Mouse (Mus musculus) C2C12 (cell line): Measurements from ENCODE around the gene Serpinf1. TPM values are rescaled to one million over a fixed set of nuclear protein-coding genes. Genes with fewer than 3 reads are reported as not detected.

Experiments
- H3K27me3 ChIP-seq: one replicate; pipeline ENCODE4 v1.6.1; 2011; ENCODE audit not compliant: control insufficient read depth, insufficient read depth, insufficient read length
- H3K36me3 ChIP-seq: one replicate; pipeline ENCODE4 v1.6.1; 2011; ENCODE audit not compliant: control insufficient read depth, insufficient read depth
- H3K4me3 ChIP-seq: one replicate; pipeline ENCODE4 v1.5.1; 2011; ENCODE audit warnings: mild to moderate bottlenecking, control low read depth; ENCODE audit not compliant: poor library complexity, insufficient read depth, severe bottlenecking
- H3K79me2 ChIP-seq: one replicate; pipeline ENCODE4 v1.6.1; 2011; ENCODE audit not compliant: control insufficient read depth, insufficient read depth
- H3K79me3 ChIP-seq: one replicate; pipeline ENCODE4 v1.6.1; 2011; ENCODE audit warnings: low read depth, control low read depth
- H3ac ChIP-seq: one replicate; pipeline ENCODE3; 2011; ENCODE audit warnings: low read depth; ENCODE audit not compliant: control insufficient read depth, insufficient read length
- CEBPB ChIP-seq: IDR thresholded peaks from one replicate; pipeline ENCODE4 v1.6.1; 2011; ENCODE audit warnings: low read depth, mild to moderate bottlenecking, control low read depth, moderate library complexity
- CTCF ChIP-seq: IDR thresholded peaks from one replicate; pipeline ENCODE4 v1.5.1; 2011; ENCODE audit not compliant: control insufficient read depth, insufficient read depth, insufficient read length
- FOSL1 ChIP-seq: IDR thresholded peaks from one replicate; pipeline ENCODE4 v1.8.0; 2011; ENCODE audit warnings: mild to moderate bottlenecking, low read length; ENCODE audit not compliant: poor library complexity, insufficient read depth, severe bottlenecking
- MAX ChIP-seq: IDR thresholded peaks from one replicate; pipeline ENCODE4 v1.6.1; 2011; ENCODE audit warnings: mild to moderate bottlenecking, control low read depth
- MYOD1 ChIP-seq: IDR thresholded peaks from one replicate; pipeline ENCODE4 v1.6.1; 2011; ENCODE audit warnings: low read depth; ENCODE audit not compliant: control insufficient read depth, insufficient read length
- MYOG ChIP-seq: IDR thresholded peaks from one replicate; pipeline ENCODE4 v1.6.1; 2011; ENCODE audit not compliant: control insufficient read depth, insufficient read length; ENCODE audit errors: extremely low read depth
- USF1 ChIP-seq: IDR thresholded peaks from one replicate; pipeline ENCODE4 v1.6.1; 2011; ENCODE audit warnings: low read depth, mild to moderate bottlenecking, control low read depth, moderate library complexity
- polyA plus RNA-seq: library from polyadenylated mRNA; unstranded; fragments of >200 nt; fragmentation: generic; extraction: Trizol; gene quantifications from one replicate; pipeline ENCODE4 v1.2.1, GENCODE M21; 2012; ENCODE audit warnings: missing spikeins

Serpinf1 gene
- polyA plus RNA-seq, 1 experiment: 1,152 TPM

DNA sequence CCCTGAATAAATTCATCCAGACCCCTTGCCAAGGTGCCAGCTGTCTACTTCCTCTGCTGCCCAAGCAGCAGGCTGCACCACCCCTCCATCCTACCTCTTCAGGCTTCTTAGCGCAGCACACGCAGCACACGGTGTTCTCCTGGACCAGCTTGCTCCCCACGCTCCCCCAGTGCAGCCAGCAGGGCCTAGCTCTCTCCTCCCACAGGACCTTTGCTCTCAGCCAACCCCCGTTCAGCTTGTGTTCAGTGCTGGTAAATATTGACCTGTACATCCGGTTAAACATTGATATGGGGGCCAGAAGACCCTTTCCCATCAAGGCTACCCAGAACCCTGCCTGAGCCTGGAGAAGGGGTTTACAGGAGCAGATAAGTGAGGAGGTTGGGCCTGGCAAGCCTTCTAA is 16.9 kb upstream of the Serpinf1 start, which contains the start of gene Serpinf2:
Gene Serpinf2, minus strand, starts transcription at position 229 of the 400 bp plus-strand sequence.
- Histone ChIP-seq H3K4me3 (no peak within 1 kb of the TSS), H3ac (no peak within 1 kb of the TSS), H3K79me3 (no peaks in the 10 kb centered on the region), H3K79me2 (no peaks in the 10 kb centered on the region), H3K27me3 (no peaks in the 10 kb centered on the region), H3K36me3 (peaks cover 32% of the 10 kb centered on the region)
- TF ChIP-seq CEBPB (no peak), FOSL1 (no peak), MYOD1 (no peak), CTCF (no peak), MYOG (no peak), USF1 (no peak), MAX (no peak)

DNA sequence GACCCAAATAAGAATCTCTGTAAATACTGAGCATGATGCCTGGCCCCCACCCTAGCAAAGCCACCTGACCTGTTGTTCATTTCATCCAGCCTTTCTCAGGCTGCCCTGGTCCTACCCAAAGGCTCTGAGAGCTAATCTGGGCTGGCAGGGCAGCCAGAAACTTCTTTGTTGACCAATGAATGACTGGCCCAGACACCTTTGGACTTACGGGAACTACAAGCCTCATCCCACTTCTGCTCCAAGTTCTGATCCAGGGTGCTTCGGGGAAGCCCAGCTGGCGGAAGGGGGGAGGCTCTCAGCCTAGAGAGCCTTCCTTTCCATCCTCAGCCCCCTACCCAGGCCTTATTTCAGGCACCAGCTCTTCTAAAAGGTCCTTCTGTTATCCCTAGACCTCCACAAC is 16.3 kb upstream of the Serpinf1 start:
- Histone ChIP-seq H3K79me2 (no peaks in the 10 kb centered on the region), H3K27me3 (no peaks in the 10 kb centered on the region), H3K4me3 (no peak overlapping the region), H3ac (no peak overlapping the region), H3K36me3 (peaks cover 30% of the 10 kb centered on the region), H3K79me3 (no peaks in the 10 kb centered on the region)
- TF ChIP-seq MAX: no peak
- no peak for TF ChIP-seq CTCF
- no peak for TF ChIP-seq MYOD1
- no peak for TF ChIP-seq FOSL1
- TF ChIP-seq USF1: no peak
- TF ChIP-seq MYOG: no peak
- no peak for TF ChIP-seq CEBPB

DNA sequence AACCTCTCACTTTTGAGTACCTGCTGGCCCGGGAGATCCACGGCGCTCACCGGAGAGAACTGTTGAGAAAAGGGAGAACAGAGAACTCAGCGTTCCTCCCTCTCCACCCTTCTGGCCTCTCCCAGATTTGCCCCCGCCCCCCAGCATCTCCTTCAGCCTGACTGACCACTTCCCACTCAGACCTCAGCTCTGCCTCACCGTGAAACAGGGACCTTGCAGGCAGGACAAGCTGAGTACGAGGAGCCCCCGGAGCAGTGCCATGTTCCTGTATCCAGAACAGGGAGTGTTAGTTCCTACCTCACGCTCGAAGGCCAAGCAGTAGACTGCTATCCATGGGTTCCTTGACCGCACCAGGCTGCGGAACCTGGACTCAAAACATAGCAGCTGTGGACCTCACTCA is 15.7 kb upstream of the Serpinf1 start:
- TF ChIP-seq MYOD1 (no peak), CTCF (no peak), MYOG (no peak), CEBPB (no peak), FOSL1 (no peak), USF1 (no peak), MAX (no peak)
- Histone ChIP-seq H3ac (no peak overlapping the region), H3K79me3 (no peaks in the 10 kb centered on the region), H3K36me3 (peaks cover 25% of the 10 kb centered on the region), H3K79me2 (no peaks in the 10 kb centered on the region), H3K27me3 (no peaks in the 10 kb centered on the region), H3K4me3 (no peak overlapping the region)

DNA sequence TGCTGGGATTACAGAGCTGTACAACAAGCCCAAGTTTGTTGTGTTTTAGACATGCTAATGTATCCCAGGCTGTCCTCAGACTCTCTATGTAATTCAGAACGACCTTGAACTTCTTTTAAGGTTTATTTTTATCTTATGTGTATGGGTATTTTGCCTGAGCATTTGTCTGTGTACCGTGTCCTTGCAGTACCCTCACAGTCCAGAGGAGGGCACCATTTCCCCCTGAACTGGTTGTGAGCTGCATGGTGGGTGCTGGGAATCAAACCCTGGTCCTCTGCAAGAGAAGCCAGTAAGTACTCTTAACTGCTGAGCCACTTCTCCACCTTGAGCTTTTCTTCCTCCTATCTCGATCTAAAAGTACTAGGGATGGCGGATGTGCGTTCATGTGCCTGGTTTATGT is 11.6 kb upstream of the Serpinf1 start:
- Histone ChIP-seq H3K36me3 (no peaks in the 10 kb centered on the region), H3K4me3 (no peak overlapping the region), H3ac (no peak overlapping the region), H3K27me3 (no peaks in the 10 kb centered on the region), H3K79me3 (no peaks in the 10 kb centered on the region), H3K79me2 (no peaks in the 10 kb centered on the region)
- TF ChIP-seq FOSL1: no peak
- TF ChIP-seq MYOG: no peak
- TF ChIP-seq CEBPB: no peak
- TF ChIP-seq CTCF: no peak
- TF ChIP-seq MYOD1: no peak
- TF ChIP-seq USF1: no peak
- no peak for TF ChIP-seq MAX

DNA sequence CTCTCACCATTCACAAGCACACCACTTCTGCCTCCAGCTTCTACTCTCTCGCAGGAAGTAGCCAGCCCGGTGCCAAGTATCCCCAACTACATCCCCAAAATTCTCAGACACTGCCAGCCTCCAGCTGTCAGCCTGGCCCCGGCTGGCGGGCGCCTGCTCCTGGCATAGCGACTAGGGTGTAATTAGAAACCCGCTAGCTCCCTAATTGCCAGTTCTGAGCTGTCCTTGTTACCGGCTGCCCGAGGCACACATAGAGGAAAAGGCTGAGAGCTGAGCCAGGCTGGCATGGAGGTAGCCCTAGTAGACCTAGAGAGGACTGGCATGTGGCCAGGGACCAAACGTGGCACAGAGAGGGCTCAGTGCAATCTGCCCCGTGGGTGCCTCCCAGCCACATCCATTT is 8.8 kb upstream of the Serpinf1 start:
- H3K27me3 ChIP-seq: no peaks in the 10 kb centered on the region
- H3K4me3 ChIP-seq: no peak overlapping the region
- H3K79me2 ChIP-seq: no peaks in the 10 kb centered on the region
- H3K36me3 ChIP-seq: no peaks in the 10 kb centered on the region
- no peak for TF ChIP-seq MAX
- H3K79me3 ChIP-seq: no peaks in the 10 kb centered on the region
- no peak overlapping the region for H3ac ChIP-seq

DNA sequence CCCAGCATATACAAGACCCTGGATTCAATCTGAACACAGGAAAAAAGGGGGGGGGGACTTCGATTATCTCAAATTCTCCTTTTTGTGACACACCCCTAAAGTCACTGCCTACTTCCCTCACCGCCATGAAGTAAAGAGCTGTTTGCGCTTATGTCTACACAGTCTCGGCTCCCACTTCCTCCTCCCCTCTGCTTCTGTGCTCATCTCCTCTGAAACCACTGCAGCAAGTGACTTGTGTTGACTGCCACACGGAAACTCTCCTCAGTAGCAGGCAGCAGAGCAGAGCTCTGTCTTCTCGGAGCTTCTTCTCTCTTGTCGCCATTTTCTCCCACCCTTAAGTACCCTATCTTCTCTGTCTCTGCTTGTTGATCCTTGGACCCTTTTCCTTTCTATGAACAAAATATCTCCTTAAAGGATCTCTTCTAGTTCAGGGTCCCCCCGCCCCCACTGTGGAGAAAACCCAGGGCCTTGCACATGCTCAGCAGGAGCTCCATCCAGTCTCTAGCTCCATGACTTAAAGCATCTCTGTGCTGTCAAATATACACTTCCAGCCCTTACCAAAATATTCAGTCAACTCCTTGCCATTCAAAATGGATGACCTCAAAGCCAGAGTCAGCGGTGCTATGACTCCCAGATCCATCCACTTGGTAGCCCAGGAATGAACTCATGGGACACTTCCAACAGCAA is 6.7 kb upstream of the Serpinf1 start:
- Histone ChIP-seq H3K79me2 (no peaks in the 10 kb centered on the region), H3K79me3 (no peaks in the 10 kb centered on the region), H3K27me3 (no peaks in the 10 kb centered on the region), H3ac (no peak overlapping the region), H3K4me3 (no peak overlapping the region), H3K36me3 (no peaks in the 10 kb centered on the region)
- TF ChIP-seq USF1: no peak
- no peak for TF ChIP-seq CEBPB
- TF ChIP-seq FOSL1: no peak
- TF ChIP-seq MAX: no peak
- TF ChIP-seq MYOD1: no peak
- TF ChIP-seq MYOG: no peak
- TF ChIP-seq CTCF: no peak
